Mouse (Mus musculus): ENCODE data around the gene Zfyve27.

DNA sequence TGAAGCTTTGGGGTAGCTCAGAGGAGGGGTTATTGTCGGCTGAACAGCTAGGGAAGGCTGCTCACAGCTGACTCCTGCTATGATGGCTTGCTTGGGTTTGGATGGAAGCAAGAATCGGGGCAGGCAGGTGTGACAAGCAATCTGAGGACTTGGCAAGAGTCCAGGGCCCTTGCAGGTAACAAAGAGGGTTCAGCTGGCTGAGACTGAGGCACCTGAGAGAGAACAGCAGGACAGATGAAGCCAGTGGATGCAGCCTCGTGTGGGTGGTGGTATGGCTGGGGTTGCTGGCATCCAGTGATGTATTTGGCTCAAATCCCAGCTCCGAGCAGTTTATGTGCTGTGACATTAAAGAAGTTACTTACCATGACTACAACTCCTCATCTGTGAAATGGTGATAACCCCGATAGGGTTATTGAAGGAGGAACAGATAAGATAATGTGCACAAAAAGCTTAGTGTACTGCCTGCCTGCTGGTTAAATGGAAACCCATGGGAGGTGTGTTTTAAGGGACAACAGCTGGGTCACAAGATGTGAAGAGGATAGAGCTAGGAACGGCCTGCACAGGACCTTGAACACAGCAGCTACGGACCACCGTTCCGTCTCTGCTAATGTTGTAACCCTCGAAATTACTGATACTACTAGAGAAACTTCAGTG is 5.7 kb downstream of the Zfyve27 start:
- TF ChIP-seq CTCF (conservative IDR thresholded peaks at IDR 0.05; ENCODE audit: low read length): no peak
- no peak for TF ChIP-seq NANOG (IDR thresholded peaks at IDR 0.05; ENCODE audit: borderline replicate concordance, low read length)
- TF ChIP-seq POU5F1 (IDR thresholded peaks at IDR 0.05; ENCODE audit: borderline replicate concordance, low read length): no peak
